In genomic region chr10:13240431-13240830, GRCm38 (mm10) we compare ENCODE assay signal across 21 mouse cellular contexts. TPM values are rescaled to one million over a fixed set of nuclear protein-coding genes. Genes with fewer than 3 reads are reported as not detected.
A peak's percentile ranks its signal among the peaks of the same experiment; 100 is the strongest.
DNase-seq lines count a peak whose midpoint lies in the region; ATAC-seq lines count a peak whose summit lies in the region.
"Had no signal": no experiment of that assay in that cellular context is flagged by ENCODE, and none has a peak within 500 bp of the region (broad histone marks: within the 10 kb centered on the region; RNA-seq: fewer than 3 reads in every experiment).

No protein-coding gene starts in this region.

- H3K4me1 ChIP-seq in heart, embryonic 15.5 days (replicated peaks) = peaks cover 13% of the 10 kb centered on the region
- peaks cover 14% of the 10 kb centered on the region; the same call in 1 of the 2 replicates for H3K4me1 ChIP-seq in intestine, embryonic 15.5 days (replicated peaks)
- H3K4me1 ChIP-seq: forebrain, embryonic 13.5 days; liver, embryonic 13.5 days; midbrain, embryonic 13.5 days; neural tube, embryonic 15.5 days had no signal

- H3K9me3 ChIP-seq in heart, embryonic 15.5 days (replicated peaks) = no peaks in the 10 kb centered on the region
- no peaks in the 10 kb centered on the region for H3K9me3 ChIP-seq in intestine, embryonic 15.5 days
- H3K9me3 ChIP-seq: forebrain, embryonic 13.5 days; kidney, embryonic 15.5 days; liver, embryonic 13.5 days; midbrain, embryonic 13.5 days; neural tube, embryonic 15.5 days had no signal

- H3K36me3 ChIP-seq in heart, embryonic 15.5 days = peaks cover 48% of the 10 kb centered on the region; the same call in 1 of the 2 replicates
- no peaks in the 10 kb centered on the region for H3K36me3 ChIP-seq in intestine, embryonic 15.5 days
- H3K36me3 ChIP-seq: liver, embryonic 13.5 days; neural tube, embryonic 15.5 days had no signal

- WGBS in heart, embryonic 15.5 days = 16% methylated on average over 4 of the region's 4 CpGs
- WGBS in intestine, embryonic 15.5 days = 27% methylated on average over 4 of the region's 4 CpGs

- ATAC-seq in heart, embryonic 15.5 days (replicated peaks; ENCODE audit: insufficient number of reproducible peaks, insufficient read depth, low FRiP score, low read depth) = peak; percentile 66; the same call in 1 of the 2 replicates
- ATAC-seq in intestine, embryonic 15.5 days = peak; percentile 94
- ATAC-seq: forebrain, embryonic 13.5 days; midbrain, embryonic 13.5 days had no signal

- H3K27me3 ChIP-seq in heart, embryonic 15.5 days = no peaks in the 10 kb centered on the region
- no peaks in the 10 kb centered on the region for H3K27me3 ChIP-seq in intestine, embryonic 15.5 days (replicated peaks)
- H3K27me3 ChIP-seq: forebrain, embryonic 13.5 days; kidney, embryonic 15.5 days; liver, embryonic 13.5 days; midbrain, embryonic 13.5 days; neural tube, embryonic 15.5 days had no signal

- peak overlapping the region; percentile 46 for H3K27ac ChIP-seq in heart, embryonic 15.5 days
- peak overlapping the region; percentile 42 for H3K27ac ChIP-seq in intestine, embryonic 15.5 days
- H3K27ac ChIP-seq: forebrain, embryonic 13.5 days; kidney, embryonic 15.5 days; midbrain, embryonic 13.5 days; neural tube, embryonic 15.5 days had no signal

- peak; percentile 20 for DNase-seq in embryo, embryonic 10 days (ENCODE audit: low spot score)
- no peak for DNase-seq in embryo, embryonic 9.5 days (ENCODE audit: extremely low spot score)
- DNase-seq in heart, adult 8-10 months (ENCODE audit: low spot score) = no peak
- peak; percentile 20 for DNase-seq in retina, postnatal 7 days (ENCODE audit: low read depth, low spot score)
- no peak for DNase-seq in cerebellum, postnatal 25 days
- no peak for DNase-seq in spleen, adult 18-20 months
- DNase-seq: cerebellum, adult 9-11 months; embryo, embryonic 11 days; gastrocnemius, postnatal 25 days; layer of hippocampus, postnatal 36 days; left cerebral cortex, postnatal 4 days; liver, embryonic 13.5 days; right cerebral cortex, adult 18-20 months; thymus, postnatal 36 days had no signal

- no peak overlapping the region for H3K4me3 ChIP-seq in heart, embryonic 15.5 days
- H3K4me3 ChIP-seq in intestine, embryonic 15.5 days (replicated peaks) = no peak overlapping the region
- H3K4me3 ChIP-seq: forebrain, embryonic 13.5 days; kidney, embryonic 15.5 days; liver, embryonic 13.5 days; midbrain, embryonic 13.5 days; myocyte; neural tube, embryonic 15.5 days had no signal

- H3K4me2 ChIP-seq in heart, embryonic 15.5 days = no peak overlapping the region
- no peak overlapping the region for H3K4me2 ChIP-seq in intestine, embryonic 15.5 days (replicated peaks)
- H3K4me2 ChIP-seq: forebrain, embryonic 13.5 days; kidney, embryonic 15.5 days; liver, embryonic 13.5 days; midbrain, embryonic 13.5 days; neural tube, embryonic 15.5 days had no signal

- no peak overlapping the region for H3K9ac ChIP-seq in heart, embryonic 15.5 days
- no peak overlapping the region for H3K9ac ChIP-seq in intestine, embryonic 15.5 days
- H3K9ac ChIP-seq: forebrain, embryonic 13.5 days; kidney, embryonic 15.5 days; liver, embryonic 13.5 days; midbrain, embryonic 13.5 days; neural tube, embryonic 15.5 days had no signal

RNA-seq across cellular contexts. Expression of gene Ltv1, which starts 47.5 kb away (rescaled TPM):
- 42.7 and 46.0 TPM in 2 replicates for polyA plus RNA-seq in heart, embryonic 15.5 days (2015; fragmentation: Nextera tagmentation; extraction: Ambion mirVana)
- 10 to 100 TPM; 17.6 to 25.5 (median 19.3) TPM for total RNA-seq in heart, adult 8-10 months (2022)
- 74.6 and 82.0 TPM in 2 replicates for polyA plus RNA-seq in intestine, embryonic 15.5 days (2015; fragmentation: Nextera tagmentation; extraction: Ambion mirVana)

Comparison
In these comparisons a context has a peak if more than half of its experiments do, and no peak if none do; other contexts are left out.
1. DNase-seq: peak in embryo, embryonic 10 days (single experiment) and retina, postnatal 7 days (single experiment); none in embryo, embryonic 9.5 days (single experiment), heart, adult 8-10 months (single experiment), cerebellum, postnatal 25 days (0 of 2) and spleen, adult 18-20 months (0 of 2).